Mouse (Mus musculus) thymus, adult 2 months (tissue): ENCODE data around the gene Gon7.

Experiments
- CTCF ChIP-seq: fragments of 200-500 bp; IDR thresholded peaks from 2 replicates; pipeline ENCODE4 v1.5.1; 2012; ENCODE audit warnings: mild to moderate bottlenecking, control low read depth, low read length, moderate library complexity, borderline replicate concordance; ENCODE audit not compliant: control insufficient read depth, poor library complexity, insufficient read depth; ENCODE audit errors: extremely low read depth
- POLR2A ChIP-seq: fragments of 200-500 bp; IDR thresholded peaks from 2 replicates; pipeline ENCODE4 v1.6.1; 2012; ENCODE audit warnings: mild to moderate bottlenecking, low read length, control low read depth, moderate library complexity; ENCODE audit not compliant: control insufficient read depth, poor library complexity, insufficient read depth; ENCODE audit errors: extremely low read depth

- TF ChIP-seq CTCF (no peak), POLR2A (no peak)
Observed at GRCm38 (mm10) chr12:102729855-102730797, 27.5 kb downstream of the Gon7 start.
